Mouse (Mus musculus) embryonic facial prominence, embryonic 11.5 days (tissue): ENCODE results near the gene Atxn2l. TPM values are rescaled to one million over a fixed set of nuclear protein-coding genes. Genes with fewer than 3 reads are reported as not detected.

Experiments
- ATAC-seq: fragments of 200-750 bp; cut with Nextera tagmentation; replicated peaks from 2 replicates; pipeline ENCODE4 v1.8.0; 2017; ENCODE audit warnings: low read depth; ENCODE audit not compliant: insufficient number of reproducible peaks, low FRiP score, low TSS enrichment
- DNase-seq: peaks from one replicate; pipeline ENCODE4 v3.0.0-alpha.2; 2015; ENCODE audit warnings: low spot score
- H3K27ac ChIP-seq: fragments of 300-500 bp; sonication (generic); replicated peaks from 2 replicates; pipeline ENCODE4 v1.5.1; 2014; ENCODE audit warnings: mild to moderate bottlenecking, low read depth, low read length, control low read depth
- H3K27me3 ChIP-seq: fragments of 300-500 bp; sonication (generic); 2 replicates; pipeline ENCODE4 v1.6.1; 2014; ENCODE audit warnings: mild to moderate bottlenecking, low read length, moderate library complexity, mixed read lengths; ENCODE audit not compliant: control insufficient read depth, insufficient read depth
- H3K36me3 ChIP-seq: fragments of 300-500 bp; sonication (generic); replicated peaks from 2 replicates; pipeline ENCODE4 v1.6.1; 2014; ENCODE audit warnings: low read depth, mild to moderate bottlenecking, low read length, moderate library complexity, mixed read lengths; ENCODE audit not compliant: control insufficient read depth, insufficient read depth
- H3K4me1 ChIP-seq: fragments of 300-500 bp; sonication (generic); 2 replicates; pipeline ENCODE4 v1.6.1; 2014; ENCODE audit warnings: low read length, mixed read lengths; ENCODE audit not compliant: control insufficient read depth, insufficient read depth
- H3K4me2 ChIP-seq: fragments of 300-500 bp; sonication (generic); 2 replicates; pipeline ENCODE4 v1.6.1; 2014; ENCODE audit warnings: low read depth, mild to moderate bottlenecking, control low read depth, low read length, moderate library complexity
- H3K4me3 ChIP-seq: fragments of 300-500 bp; sonication (generic); 2 replicates; pipeline ENCODE4 v1.5.1; 2014; ENCODE audit warnings: low read depth, low read length, control low read depth
- H3K9ac ChIP-seq: fragments of 300-500 bp; sonication (generic); replicated peaks from 2 replicates; pipeline ENCODE4 v1.6.1; 2014; ENCODE audit warnings: mild to moderate bottlenecking, control low read depth, low read length
- H3K9me3 ChIP-seq: fragments of 300-500 bp; sonication (generic); replicated peaks from 2 replicates; pipeline ENCODE4 v1.6.1; 2016; ENCODE audit warnings: mild to moderate bottlenecking, low read length, inconsistent platforms, mixed read lengths; ENCODE audit not compliant: control insufficient read depth
- WGBS: fragments of 180-500 bp; shearing (Covaris S2); extraction: QIAGEN DNeasy Blood & Tissue Kit; methylation state at CpG from one replicate; pipeline ENCODE4 v1.1.7; 2014; 5-methylcytosine and 5-hydroxymethylcytosine counted together
- polyA plus RNA-seq: library from polyadenylated mRNA; unstranded; fragments of >200 nt; fragmentation: Nextera tagmentation; extraction: Ambion mirVana; gene quantifications from 2 replicates; pipeline ENCODE4 v1.2.1, GENCODE M21; 2014

Gene Atxn2l
- polyA plus RNA-seq, 1 experiment from 2014 or later: 46.2 TPM

DNA sequence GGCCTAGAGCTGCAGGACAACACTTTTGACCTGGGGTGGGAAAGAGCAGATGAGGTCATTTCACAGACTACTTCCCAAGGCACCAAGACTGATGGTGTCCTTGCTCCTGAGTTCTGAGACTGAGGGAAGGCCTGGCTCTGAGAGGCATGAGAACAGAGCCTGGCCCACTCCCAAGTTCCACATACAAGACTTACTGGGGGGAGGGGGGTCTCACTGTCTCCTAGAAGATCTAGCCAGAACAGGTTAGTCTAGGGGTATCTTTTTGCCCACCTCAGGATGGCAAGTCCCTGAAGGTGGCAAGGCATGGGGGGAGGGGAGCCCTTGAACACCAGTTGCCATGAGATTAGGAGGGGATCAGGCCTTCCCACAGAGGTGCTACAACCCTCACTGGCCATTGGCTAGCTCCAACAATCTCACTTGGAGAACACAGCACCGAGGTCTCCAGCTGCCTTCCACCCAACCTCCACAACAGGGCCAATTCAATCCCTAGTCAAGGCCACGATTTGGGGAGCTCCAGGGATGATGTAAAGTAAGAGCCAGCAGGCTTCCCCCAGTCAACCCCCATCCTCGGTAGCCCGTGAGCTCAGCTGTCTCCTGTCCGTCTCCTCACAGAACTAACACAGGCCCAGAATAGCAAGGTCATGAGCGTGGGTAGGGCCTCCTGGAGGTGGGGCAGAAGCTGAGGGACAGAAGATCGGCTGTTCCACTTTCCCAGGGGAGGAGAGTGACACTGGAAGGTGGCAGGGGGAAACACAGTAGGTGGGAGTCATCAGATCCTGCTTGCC, 37.8 kb downstream of the Atxn2l start:
- ATAC-seq (no peak), DNase-seq (no peak)
- H3K9ac ChIP-seq: no peak overlapping the region
- H3K27ac ChIP-seq: no peak overlapping the region
- no peaks in the 10 kb centered on the region for H3K27me3 ChIP-seq
- WGBS: 53% methylated on average over 7 of the region's 7 CpGs
- H3K4me1 ChIP-seq: no peaks in the 10 kb centered on the region; the same call in 1 of the 2 replicates
- peaks cover 3% of the 10 kb centered on the region; the same call in 1 of the 2 replicates for H3K36me3 ChIP-seq
- H3K9me3 ChIP-seq: no peaks in the 10 kb centered on the region
- no peak overlapping the region for H3K4me3 ChIP-seq
- H3K4me2 ChIP-seq: no peak overlapping the region

DNA sequence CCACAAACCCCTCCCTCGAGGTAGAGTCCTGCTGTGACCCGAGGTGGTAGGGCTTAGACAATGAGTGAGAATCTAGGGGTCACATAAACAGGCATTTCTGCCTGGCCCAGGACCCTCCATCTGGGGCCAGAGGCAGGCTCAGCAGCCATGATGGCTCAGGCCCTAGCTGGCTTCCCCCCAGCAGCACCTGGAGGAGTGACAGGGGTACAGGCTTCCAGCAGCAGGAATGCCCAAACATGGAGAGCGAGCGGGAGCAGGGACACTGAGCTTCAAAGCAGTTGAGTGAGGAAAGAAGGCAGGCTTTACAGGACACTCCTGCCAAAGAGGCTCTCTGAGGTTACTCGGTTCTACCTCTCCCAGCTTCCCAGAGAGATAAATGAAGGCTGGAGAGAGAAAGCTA, 38.4 kb downstream of the Atxn2l start:
- H3K9me3 ChIP-seq: no peaks in the 10 kb centered on the region
- DNase-seq: no peak
- no peak overlapping the region for H3K4me3 ChIP-seq
- 44% methylated on average over 5 of the region's 5 CpGs for WGBS
- no peaks in the 10 kb centered on the region; the same call in 1 of the 2 replicates for H3K4me1 ChIP-seq
- H3K27me3 ChIP-seq: no peaks in the 10 kb centered on the region
- no peak overlapping the region for H3K27ac ChIP-seq
- H3K9ac ChIP-seq: no peak overlapping the region
- H3K4me2 ChIP-seq: no peak overlapping the region
- no peak for ATAC-seq
- peaks cover 3% of the 10 kb centered on the region; the same call in 1 of the 2 replicates for H3K36me3 ChIP-seq

DNA sequence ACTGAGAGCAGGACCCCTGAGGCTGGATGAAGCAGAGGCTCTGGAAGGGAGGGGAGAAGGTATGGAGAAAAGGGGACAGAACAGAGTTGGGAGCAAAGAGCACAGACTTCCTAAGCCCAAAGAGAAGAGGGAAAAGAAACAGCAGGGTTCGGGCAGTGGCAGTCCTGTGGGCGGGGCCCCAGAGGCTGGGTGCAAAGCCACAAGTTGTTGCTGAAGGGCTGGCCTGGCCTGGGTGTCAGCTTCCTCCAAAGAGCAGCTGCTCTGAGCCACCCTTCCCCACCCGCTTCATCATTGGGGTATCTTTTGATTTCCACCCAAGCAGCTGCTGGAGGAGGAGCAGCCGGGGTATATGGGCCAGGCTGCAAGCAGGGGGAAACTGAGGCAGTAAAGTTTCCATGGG, 39.1 kb downstream of the Atxn2l start:
- no peak for ATAC-seq
- Histone ChIP-seq H3K9ac (no peak overlapping the region; the same call in 1 of the 2 replicates), H3K4me1 (no peaks in the 10 kb centered on the region; the same call in 1 of the 2 replicates), H3K27ac (no peak overlapping the region), H3K4me2 (no peak overlapping the region), H3K4me3 (no peak overlapping the region), H3K36me3 (peaks cover 3% of the 10 kb centered on the region; the same call in 1 of the 2 replicates), H3K27me3 (no peaks in the 10 kb centered on the region), H3K9me3 (no peaks in the 10 kb centered on the region)
- 66% methylated on average over 4 of the region's 4 CpGs for WGBS
- no peak for DNase-seq

DNA sequence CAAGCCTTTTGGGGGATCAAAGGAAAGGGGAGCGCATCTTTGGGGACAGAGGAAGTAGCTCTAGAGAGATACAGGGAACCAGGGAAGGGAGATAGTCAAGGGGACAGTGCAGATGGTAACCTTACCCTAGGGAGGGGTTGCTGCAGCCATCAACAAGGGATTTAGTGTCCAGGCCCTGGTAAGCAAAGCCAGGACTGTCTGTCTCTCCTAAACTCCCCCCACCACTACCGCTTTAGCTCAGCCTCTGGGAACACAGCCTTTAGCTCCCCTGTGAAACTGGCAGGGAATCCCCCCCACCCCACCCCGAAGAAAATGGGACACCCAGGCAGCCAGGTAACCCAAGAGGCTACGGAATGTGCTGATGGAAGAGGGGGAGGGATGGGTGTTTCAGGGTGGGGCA, 39.7 kb downstream of the Atxn2l start:
- WGBS: 53% methylated on average over 4 of the region's 4 CpGs
- no peaks in the 10 kb centered on the region; the same call in 1 of the 2 replicates for H3K4me1 ChIP-seq
- no peak for ATAC-seq
- no peak overlapping the region; the same call in 1 of the 2 replicates for H3K9ac ChIP-seq
- no peaks in the 10 kb centered on the region for H3K9me3 ChIP-seq
- H3K4me3 ChIP-seq: no peak overlapping the region
- H3K27me3 ChIP-seq: no peaks in the 10 kb centered on the region
- peaks cover 3% of the 10 kb centered on the region; the same call in 1 of the 2 replicates for H3K36me3 ChIP-seq
- no peak overlapping the region for H3K27ac ChIP-seq
- DNase-seq: no peak
- H3K4me2 ChIP-seq: no peak overlapping the region

DNA sequence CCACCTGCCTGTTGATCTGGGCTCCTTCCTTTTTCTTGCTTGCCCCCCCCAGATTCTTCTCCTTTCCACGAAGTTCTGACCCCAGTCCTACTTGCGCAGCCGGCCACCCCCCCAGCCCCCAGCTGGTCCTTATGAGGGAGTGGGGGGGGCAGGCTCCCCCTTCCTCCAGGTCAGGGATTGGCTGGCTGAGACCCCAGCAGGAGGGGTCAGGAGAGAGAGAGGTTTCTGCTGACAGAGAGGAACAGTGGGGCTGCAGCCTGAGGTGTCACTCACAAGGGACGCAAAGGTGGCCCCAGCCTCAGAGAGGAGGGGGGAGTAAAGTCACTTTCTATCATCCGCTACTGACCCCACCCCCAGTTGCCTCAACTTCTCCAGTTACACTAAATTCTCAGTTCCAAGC, 40.2 kb downstream of the Atxn2l start, which contains the start of gene Atp2a1:
Atp2a1 (minus strand) TSS at position 105 of the 400 bp plus-strand sequence.
- Histone ChIP-seq H3K4me2 (no peak within 1 kb of the TSS), H3K27ac (no peak within 1 kb of the TSS), H3K4me3 (no peak within 1 kb of the TSS), H3K9ac (no peak within 1 kb of the TSS; the same call in 1 of the 2 replicates), H3K36me3 (no peaks in the 10 kb centered on the region; the same call in 1 of the 2 replicates), H3K27me3 (no peaks in the 10 kb centered on the region), H3K9me3 (no peaks in the 10 kb centered on the region), H3K4me1 (no peaks in the 10 kb centered on the region; the same call in 1 of the 2 replicates)
- ATAC-seq: no peak
- DNase-seq: no peak
- WGBS: 33% methylated on average over 5 of the region's 5 CpGs

DNA sequence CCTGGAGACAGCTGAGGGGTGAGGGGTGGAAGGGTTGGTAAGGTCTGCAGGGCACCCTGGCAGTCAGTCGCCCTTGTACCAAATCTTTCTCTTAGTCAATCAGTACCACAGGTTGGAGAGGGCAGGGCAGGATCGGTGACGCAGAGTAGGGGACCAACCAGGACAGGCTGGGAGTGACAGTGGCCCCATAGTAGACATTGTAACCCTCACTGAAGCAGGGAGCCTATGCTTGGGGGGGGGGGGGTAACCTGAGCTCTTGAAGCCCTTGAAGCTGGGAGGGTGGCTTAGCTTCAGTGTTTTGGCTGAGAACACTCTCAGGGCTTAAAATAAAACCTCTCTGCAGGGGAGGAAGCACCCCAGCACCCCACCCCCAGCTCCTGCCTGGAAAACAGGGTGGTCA, 41.6 kb downstream of the Atxn2l start:
- Histone ChIP-seq H3K36me3 (no peaks in the 10 kb centered on the region), H3K27ac (no peak overlapping the region), H3K4me1 (no peaks in the 10 kb centered on the region; the same call in 1 of the 2 replicates), H3K9ac (no peak overlapping the region), H3K4me2 (no peak overlapping the region), H3K27me3 (no peaks in the 10 kb centered on the region), H3K9me3 (no peaks in the 10 kb centered on the region), H3K4me3 (no peak overlapping the region)
- ATAC-seq (0 out of 2 replicates have a peak, but pooled peaks have one; percentile 24), DNase-seq (no peak)
- 47% methylated on average over 3 of the region's 3 CpGs for WGBS

DNA sequence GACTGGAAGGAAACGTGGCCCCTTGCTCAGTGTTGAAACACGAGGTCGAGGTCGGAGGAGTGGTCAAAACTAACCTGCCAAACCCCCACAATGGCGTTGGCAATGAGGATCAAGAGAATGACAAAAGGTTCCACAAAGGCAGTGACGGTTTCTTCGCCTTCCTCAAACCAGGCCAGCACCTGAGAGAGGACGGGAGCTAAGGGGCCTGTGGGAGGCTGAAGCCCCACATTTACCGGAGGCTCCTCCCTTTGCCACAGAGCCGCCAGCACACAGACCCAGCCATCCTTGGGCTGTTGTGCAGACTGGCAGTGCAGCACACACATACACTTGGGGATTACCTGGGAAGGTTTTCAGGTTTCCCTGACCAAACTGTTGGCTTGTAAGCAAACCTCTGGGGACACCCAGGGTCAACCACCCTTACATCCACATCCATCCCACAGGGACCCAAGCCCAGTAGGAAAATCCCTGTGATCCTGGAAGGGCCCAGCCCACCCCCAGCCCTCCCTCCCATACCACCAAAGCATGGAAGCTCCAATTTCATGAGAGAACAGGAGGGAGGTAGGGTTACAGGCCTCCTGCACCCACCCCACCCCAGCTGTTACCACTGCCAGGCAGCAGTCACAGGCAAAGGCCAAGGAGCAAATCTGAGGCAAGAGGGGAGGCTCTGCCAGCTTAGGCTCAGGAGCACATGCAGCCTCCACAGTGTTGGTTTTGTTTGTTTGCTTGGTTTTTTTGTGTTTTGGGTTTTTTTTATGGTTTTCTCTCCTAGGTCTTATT, 42.4 kb downstream of the Atxn2l start:
- Histone ChIP-seq H3K36me3 (no peaks in the 10 kb centered on the region), H3K4me1 (no peaks in the 10 kb centered on the region; the same call in 1 of the 2 replicates), H3K9ac (0 out of 2 replicates have a peak overlapping the region, but pooled peaks have one; percentile 6), H3K9me3 (no peaks in the 10 kb centered on the region), H3K4me3 (no peak overlapping the region), H3K4me2 (no peak overlapping the region), H3K27ac (no peak overlapping the region), H3K27me3 (no peaks in the 10 kb centered on the region)
- DNase-seq (peak; percentile 21), ATAC-seq (peak; percentile 31; the same call in 1 of the 2 replicates)
- 49% methylated on average over 10 of the region's 10 CpGs for WGBS
